Mouse (Mus musculus): ENCODE data around the gene Wdr31. TPM values are rescaled to one million over a fixed set of nuclear protein-coding genes. Genes with fewer than 3 reads are reported as not detected.

Gene Wdr31
- polyA plus RNA-seq, 1 experiment from 2014 or later: 9.4 TPM

DNA sequence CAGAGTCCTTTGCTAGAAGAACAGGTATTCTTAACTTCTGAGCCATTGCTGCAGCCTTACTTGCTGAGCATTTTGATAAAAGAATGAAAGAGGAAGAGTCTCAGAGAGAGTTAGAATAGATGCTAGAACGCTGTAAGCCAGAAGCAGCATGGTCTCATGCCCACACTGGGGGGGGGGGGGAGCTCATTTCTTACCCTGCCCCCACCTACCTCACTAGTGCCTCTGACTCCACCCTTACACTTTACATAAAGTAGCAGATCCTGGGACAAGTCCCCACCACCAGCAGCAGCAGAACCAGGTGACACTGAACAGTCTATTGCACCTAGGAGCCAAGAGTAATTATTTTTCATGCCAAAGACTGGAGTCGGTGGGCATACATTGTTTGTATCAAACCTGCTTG is 4.4 kb upstream of the Wdr31 start:
- no peak overlapping the region for H3K9ac ChIP-seq (replicated peaks)
- 89% methylated on average over 2 of the region's 2 CpGs for WGBS

DNA sequence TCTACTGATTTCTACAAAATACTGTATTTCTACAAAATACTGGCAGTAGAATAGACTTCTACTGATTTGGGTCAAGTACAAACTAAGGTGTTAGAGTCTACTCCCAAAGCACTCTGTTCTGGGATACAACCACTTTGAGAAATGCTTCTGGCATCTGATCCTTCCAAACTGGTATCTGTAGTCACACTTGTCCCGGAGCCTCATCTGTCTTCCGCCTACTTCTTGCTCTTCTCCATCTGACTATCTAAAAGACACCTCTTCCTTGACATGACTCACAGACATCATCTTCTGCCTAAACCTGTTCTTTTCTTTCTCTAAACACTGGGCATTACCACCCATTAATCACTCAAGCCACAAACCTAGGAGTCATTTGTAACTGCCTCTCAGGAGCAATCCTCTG is 1.4 kb upstream of the Wdr31 start:
- H3K4me2 ChIP-seq (replicated peaks): no peak overlapping the region
- H3K27me3 ChIP-seq: peaks cover 6% of the 10 kb centered on the region; the same call in 1 of the 2 replicates
- no peak overlapping the region for H3K9ac ChIP-seq (replicated peaks)
- H3K4me3 ChIP-seq: no peak overlapping the region
- no peaks in the 10 kb centered on the region for H3K4me1 ChIP-seq
- 93% methylated on average over 2 of the region's 2 CpGs for WGBS
- H3K9me3 ChIP-seq: 0 out of 2 replicates have a peak, but pooled peaks cover 4% of the 10 kb centered on the region
- H3K36me3 ChIP-seq: no peaks in the 10 kb centered on the region
- no peak for ATAC-seq (ENCODE audit: low FRiP score, low read depth)
- no peak overlapping the region for H3K27ac ChIP-seq (replicated peaks)

More for the DNA sequence above, 4.4 kb upstream of the Wdr31 start:
- Histone ChIP-seq H3K9me3 (no peaks in the 10 kb centered on the region), H3K4me2 (replicated peaks) (no peak overlapping the region), H3K4me3 (no peak overlapping the region), H3K27me3 (peaks cover 25% of the 10 kb centered on the region), H3K27ac (replicated peaks) (no peak overlapping the region), H3K4me1 (peaks cover 5% of the 10 kb centered on the region), H3K36me3 (no peaks in the 10 kb centered on the region)
- no peak for ATAC-seq (ENCODE audit: low FRiP score, low read depth)

DNA sequence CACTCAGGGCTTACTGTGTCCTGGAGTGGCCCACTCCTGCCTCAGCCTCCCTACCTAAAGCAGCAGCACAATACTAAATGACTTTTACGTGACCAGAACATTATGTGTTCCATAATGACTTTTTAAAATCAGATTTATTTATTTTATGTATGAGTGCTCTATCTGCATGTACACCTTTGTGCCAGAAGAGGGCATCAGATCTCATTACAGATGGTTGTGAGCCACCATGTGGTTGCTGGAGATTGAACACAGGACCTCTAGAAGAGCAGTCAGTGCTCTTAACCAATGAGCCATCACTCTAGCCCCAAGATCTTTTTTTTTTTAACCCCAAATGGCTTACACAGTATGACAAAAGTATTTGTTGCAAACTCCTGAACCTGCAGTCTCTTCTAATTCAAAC is 2.5 kb downstream of the Wdr31 start:
- Histone ChIP-seq H3K4me3 (no peak overlapping the region), H3K27ac (replicated peaks) (no peak overlapping the region), H3K27me3 (peaks cover 3% of the 10 kb centered on the region; the same call in 1 of the 2 replicates), H3K9ac (replicated peaks) (no peak overlapping the region), H3K9me3 (0 out of 2 replicates have a peak, but pooled peaks cover 4% of the 10 kb centered on the region), H3K36me3 (no peaks in the 10 kb centered on the region), H3K4me1 (no peaks in the 10 kb centered on the region), H3K4me2 (replicated peaks) (no peak overlapping the region)
- WGBS: 97% methylated on average over 1 of the region's 1 CpGs
- ATAC-seq (ENCODE audit: low FRiP score, low read depth): no peak

DNA sequence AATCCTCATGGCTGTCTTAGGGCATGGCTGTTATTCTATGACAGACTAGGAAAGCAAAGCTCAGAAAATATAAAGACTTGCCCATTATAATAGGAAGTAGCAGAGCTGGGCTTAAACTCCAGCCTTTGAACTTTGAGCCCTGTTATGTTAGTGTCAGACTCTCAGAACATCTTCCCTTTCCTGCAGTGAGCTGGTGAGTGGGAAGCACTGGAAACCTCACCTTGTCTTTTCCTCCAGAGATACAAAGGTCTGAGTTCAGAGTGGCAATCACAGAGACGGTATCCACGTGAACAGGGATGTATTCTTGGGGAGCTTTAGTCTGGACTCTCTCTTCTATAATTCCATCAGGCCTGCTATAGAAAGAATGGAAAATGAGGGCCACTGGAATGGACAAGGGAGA is 7.6 kb downstream of the Wdr31 start:
- 90% methylated on average over 2 of the region's 2 CpGs for WGBS
- no peak overlapping the region for H3K9ac ChIP-seq (replicated peaks)

DNA sequence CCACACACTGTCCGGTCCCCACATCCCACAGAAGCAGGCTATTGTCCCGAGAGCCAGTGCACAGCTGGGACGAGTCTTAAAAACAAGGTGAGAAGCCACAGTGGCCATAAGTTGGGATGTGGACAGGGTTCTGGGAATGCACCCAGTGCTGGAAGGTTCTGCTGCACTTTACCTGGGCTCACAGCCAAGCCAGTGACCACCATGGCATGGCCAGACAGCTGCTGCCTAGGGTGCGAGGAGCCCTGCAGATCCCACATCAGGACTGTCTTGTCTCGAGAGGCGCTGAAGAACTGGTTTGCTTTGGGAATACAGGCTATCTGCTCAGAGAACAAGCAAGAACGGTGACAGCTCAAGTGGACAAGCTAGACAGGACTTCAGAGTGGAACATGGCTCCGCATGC is 10.3 kb downstream of the Wdr31 start:
- WGBS: 95% methylated on average over 8 of the region's 8 CpGs
- no peak for ATAC-seq (ENCODE audit: low FRiP score, low read depth)
- H3K27me3 ChIP-seq: no peaks in the 10 kb centered on the region
- no peak overlapping the region for H3K4me3 ChIP-seq
- H3K4me2 ChIP-seq (replicated peaks): no peak overlapping the region
- H3K36me3 ChIP-seq: 0 out of 2 replicates have a peak, but pooled peaks cover 12% of the 10 kb centered on the region
- no peak overlapping the region for H3K27ac ChIP-seq (replicated peaks)
- H3K9me3 ChIP-seq: no peaks in the 10 kb centered on the region
- H3K9ac ChIP-seq (replicated peaks): no peak overlapping the region
- H3K4me1 ChIP-seq: no peaks in the 10 kb centered on the region

More for the DNA sequence above, 7.6 kb downstream of the Wdr31 start:
- ATAC-seq (ENCODE audit: low FRiP score, low read depth): no peak
- Histone ChIP-seq H3K4me3 (no peak overlapping the region), H3K27ac (replicated peaks) (no peak overlapping the region), H3K36me3 (0 out of 2 replicates have a peak, but pooled peaks cover 12% of the 10 kb centered on the region), H3K27me3 (no peaks in the 10 kb centered on the region), H3K9me3 (no peaks in the 10 kb centered on the region), H3K4me2 (replicated peaks) (no peak overlapping the region), H3K4me1 (no peaks in the 10 kb centered on the region)

DNA sequence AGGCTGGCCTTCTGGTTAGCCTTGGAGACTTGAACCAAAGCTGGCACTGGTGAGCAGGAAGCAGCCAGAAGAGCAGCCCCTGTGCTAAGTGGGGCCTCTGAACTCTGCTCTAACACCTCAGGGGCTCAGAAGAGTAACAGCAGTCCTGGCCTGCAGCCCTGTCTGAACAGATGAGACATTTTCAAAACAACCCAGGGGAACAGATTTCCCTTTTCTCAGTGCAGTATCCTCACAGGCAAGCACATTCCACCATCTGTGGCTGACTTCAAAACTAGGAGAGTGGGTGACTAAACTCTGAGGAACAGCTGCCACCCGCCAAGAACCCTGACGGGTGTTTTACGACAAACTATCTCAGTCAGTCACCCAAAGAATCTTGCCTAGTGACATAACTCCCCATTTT is 11.6 kb downstream of the Wdr31 start:
- no peaks in the 10 kb centered on the region for H3K9me3 ChIP-seq
- 97% methylated on average over 3 of the region's 3 CpGs for WGBS

DNA sequence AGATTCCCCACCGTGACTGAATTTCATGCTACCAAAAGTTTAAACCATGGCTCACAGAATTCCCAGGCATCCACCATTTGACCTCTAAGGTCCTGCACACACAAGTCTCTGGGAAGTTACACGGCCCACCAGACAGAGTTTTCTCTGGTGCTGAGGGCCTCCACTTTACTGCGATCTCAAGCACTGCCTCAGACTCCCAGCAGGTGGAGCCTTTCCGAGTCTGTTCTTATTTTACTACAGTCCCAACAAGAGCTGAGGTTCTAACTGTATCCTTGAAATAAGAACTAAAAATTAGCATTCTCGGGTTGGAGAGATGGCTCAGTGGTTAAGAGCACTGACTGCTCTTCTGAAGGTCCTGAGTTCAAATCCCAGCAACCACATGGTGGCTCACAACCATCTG is 15.7 kb downstream of the Wdr31 start:
- Histone ChIP-seq H3K27ac (replicated peaks) (no peak overlapping the region), H3K4me2 (replicated peaks) (no peak overlapping the region), H3K36me3 (0 out of 2 replicates have a peak, but pooled peaks cover 6% of the 10 kb centered on the region), H3K4me1 (no peaks in the 10 kb centered on the region), H3K4me3 (no peak overlapping the region), H3K27me3 (no peaks in the 10 kb centered on the region), H3K9me3 (no peaks in the 10 kb centered on the region), H3K9ac (replicated peaks) (no peak overlapping the region; the same call in 1 of the 2 replicates)
- ATAC-seq (ENCODE audit: low FRiP score, low read depth): no peak
- WGBS: 65% methylated on average over 5 of the region's 5 CpGs

More for the DNA sequence above, 11.6 kb downstream of the Wdr31 start:
- no peak overlapping the region for H3K4me2 ChIP-seq (replicated peaks)
- no peak overlapping the region for H3K27ac ChIP-seq (replicated peaks)
- H3K36me3 ChIP-seq: 0 out of 2 replicates have a peak, but pooled peaks cover 12% of the 10 kb centered on the region
- H3K27me3 ChIP-seq: no peaks in the 10 kb centered on the region
- no peak overlapping the region for H3K4me3 ChIP-seq
- H3K4me1 ChIP-seq: no peaks in the 10 kb centered on the region
- no peak overlapping the region for H3K9ac ChIP-seq (replicated peaks)
- no peak for ATAC-seq (ENCODE audit: low FRiP score, low read depth)

DNA sequence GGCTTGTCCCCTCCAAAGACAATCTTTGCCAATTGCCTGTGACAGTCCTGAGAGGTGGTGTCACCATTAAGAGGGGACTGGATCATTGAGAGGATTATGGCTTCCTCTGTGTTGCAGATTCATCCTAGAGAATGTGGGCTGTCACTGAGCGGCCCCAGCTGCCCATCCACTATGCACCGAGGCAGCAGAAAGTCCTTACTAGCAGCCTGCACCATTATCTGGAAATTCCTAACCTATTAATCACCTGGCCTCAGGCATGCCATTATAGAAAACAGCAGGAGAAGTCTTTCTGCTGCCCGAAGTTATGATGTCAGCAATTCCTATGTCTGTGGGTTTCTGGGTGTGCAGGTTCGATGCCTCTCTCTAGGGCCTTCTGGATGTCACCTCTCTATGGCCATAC is 29.7 kb downstream of the Wdr31 start:
- H3K36me3 ChIP-seq: no peaks in the 10 kb centered on the region
- WGBS: 88% methylated on average over 4 of the region's 4 CpGs

DNA sequence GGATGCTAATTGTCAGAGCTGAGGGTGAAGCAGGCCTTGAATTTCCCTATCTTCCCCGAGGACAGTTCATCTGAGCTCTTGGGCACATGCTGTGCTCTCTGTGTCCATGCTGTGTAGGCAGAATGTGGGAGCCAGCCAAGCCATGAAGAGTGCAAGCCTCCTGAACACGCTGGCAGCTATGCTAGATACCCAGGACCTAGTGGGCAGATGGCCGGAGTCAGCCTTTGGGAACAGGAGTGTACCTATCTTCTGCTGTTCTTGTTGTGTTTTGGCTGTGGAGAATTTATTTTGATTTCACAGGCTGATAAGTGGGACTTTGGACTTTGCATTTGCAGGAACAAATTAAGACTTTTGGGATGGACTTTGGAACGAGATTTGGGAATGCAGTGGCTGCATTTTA is 30.2 kb downstream of the Wdr31 start:
- Histone ChIP-seq H3K27me3 (no peaks in the 10 kb centered on the region), H3K9me3 (peaks cover 6% of the 10 kb centered on the region; the same call in 1 of the 2 replicates), H3K27ac (replicated peaks) (no peak overlapping the region), H3K4me3 (no peak overlapping the region), H3K36me3 (no peaks in the 10 kb centered on the region), H3K9ac (replicated peaks) (no peak overlapping the region), H3K4me2 (replicated peaks) (no peak overlapping the region), H3K4me1 (no peaks in the 10 kb centered on the region)
- WGBS: 75% methylated on average over 4 of the region's 4 CpGs
- no peak for ATAC-seq (ENCODE audit: low FRiP score, low read depth)

More for the DNA sequence above, 29.7 kb downstream of the Wdr31 start:
- H3K27me3 ChIP-seq: no peaks in the 10 kb centered on the region
- no peak overlapping the region for H3K27ac ChIP-seq (replicated peaks)
- H3K4me3 ChIP-seq: no peak overlapping the region
- no peak overlapping the region for H3K9ac ChIP-seq (replicated peaks)
- peaks cover 6% of the 10 kb centered on the region; the same call in 1 of the 2 replicates for H3K9me3 ChIP-seq
- H3K4me2 ChIP-seq (replicated peaks): no peak overlapping the region
- ATAC-seq (ENCODE audit: low FRiP score, low read depth): no peak
- no peaks in the 10 kb centered on the region for H3K4me1 ChIP-seq

DNA sequence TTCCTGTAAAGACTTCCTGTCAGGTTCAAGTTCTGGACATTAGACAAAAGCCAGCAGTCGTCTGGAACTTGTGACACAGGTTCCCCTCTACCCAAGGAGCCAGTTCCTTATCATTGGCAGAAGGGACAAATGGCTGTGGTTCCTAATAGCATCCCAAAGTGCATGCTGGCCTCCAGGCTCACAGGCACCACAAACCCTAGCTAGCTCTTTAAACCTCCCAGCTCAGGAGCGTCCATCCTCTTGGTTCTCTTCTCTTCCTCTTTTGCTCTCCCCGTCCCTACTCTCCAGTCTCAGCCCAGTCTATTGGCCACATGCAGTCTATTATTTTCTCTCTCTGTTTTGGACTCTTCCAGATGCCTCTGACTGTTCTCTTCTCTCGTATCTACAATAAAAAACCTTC is 30.9 kb downstream of the Wdr31 start:
- Histone ChIP-seq H3K9ac (replicated peaks) (no peak overlapping the region), H3K9me3 (peaks cover 6% of the 10 kb centered on the region; the same call in 1 of the 2 replicates), H3K4me3 (no peak overlapping the region), H3K27me3 (no peaks in the 10 kb centered on the region), H3K36me3 (no peaks in the 10 kb centered on the region), H3K4me2 (replicated peaks) (no peak overlapping the region), H3K27ac (replicated peaks) (no peak overlapping the region), H3K4me1 (no peaks in the 10 kb centered on the region)
- WGBS: 71% methylated on average over 4 of the region's 4 CpGs
- no peak for ATAC-seq (ENCODE audit: low FRiP score, low read depth)

DNA sequence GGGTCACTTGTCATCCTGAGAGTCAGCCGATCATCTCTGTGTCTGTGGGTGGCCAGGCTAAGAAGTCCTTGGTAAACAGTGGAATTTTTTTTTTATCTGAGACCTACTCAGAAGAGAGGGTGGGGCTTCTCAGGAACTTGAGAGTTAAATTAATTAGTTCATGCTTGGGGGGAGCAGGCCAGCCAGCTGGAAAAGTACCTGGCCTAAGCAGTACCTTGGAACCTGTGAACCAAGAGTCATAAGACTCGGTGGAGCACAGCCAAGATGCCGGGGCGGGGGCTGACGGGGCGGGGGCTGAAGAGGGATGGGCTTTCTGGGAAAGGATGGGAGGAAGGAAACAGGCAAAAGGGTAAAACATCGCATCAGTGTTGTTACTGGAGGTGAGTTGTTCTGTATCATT is 32.8 kb downstream of the Wdr31 start:
- no peak for ATAC-seq (ENCODE audit: low FRiP score, low read depth)
- Histone ChIP-seq H3K9me3 (peaks cover under 1% of the 10 kb centered on the region; the same call in 1 of the 2 replicates), H3K4me1 (no peaks in the 10 kb centered on the region), H3K27ac (replicated peaks) (no peak overlapping the region), H3K9ac (replicated peaks) (no peak overlapping the region), H3K4me2 (replicated peaks) (no peak overlapping the region), H3K36me3 (no peaks in the 10 kb centered on the region), H3K27me3 (no peaks in the 10 kb centered on the region), H3K4me3 (no peak overlapping the region)
- WGBS: 84% methylated on average over 7 of the region's 7 CpGs

DNA sequence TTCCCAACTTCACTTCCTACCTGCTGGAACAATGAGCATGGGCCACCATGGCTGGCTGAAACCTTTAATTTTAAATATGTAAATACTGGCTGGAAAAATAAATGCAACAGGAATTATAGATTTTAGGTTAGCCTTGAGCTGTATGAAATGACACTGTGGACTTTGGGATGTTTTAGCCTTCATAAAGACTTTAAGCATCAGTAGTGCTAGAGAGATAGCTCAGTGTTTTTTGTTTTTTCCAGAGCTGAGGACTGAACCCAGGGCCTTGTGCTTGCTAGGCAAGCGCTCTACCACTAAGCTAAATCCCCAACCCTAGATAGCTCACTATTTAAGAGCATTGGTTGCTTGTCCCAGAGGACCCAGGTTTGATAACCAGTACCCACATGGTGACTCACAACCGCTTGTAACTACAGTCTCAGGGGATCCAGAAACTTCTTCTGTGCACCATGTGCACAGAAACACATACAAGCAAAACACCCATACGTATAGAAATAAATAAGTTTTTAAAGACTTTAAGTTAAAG is 33.4 kb downstream of the Wdr31 start:
- no peaks in the 10 kb centered on the region for H3K36me3 ChIP-seq
- H3K9ac ChIP-seq (replicated peaks): no peak overlapping the region
- H3K4me2 ChIP-seq (replicated peaks): no peak overlapping the region
- ATAC-seq (ENCODE audit: low FRiP score, low read depth): no peak
- H3K9me3 ChIP-seq: no peaks in the 10 kb centered on the region
- H3K4me3 ChIP-seq: no peak overlapping the region
- no peak overlapping the region for H3K27ac ChIP-seq (replicated peaks)
- no peaks in the 10 kb centered on the region for H3K27me3 ChIP-seq
- H3K4me1 ChIP-seq: no peaks in the 10 kb centered on the region
- 89% methylated on average over 3 of the region's 3 CpGs for WGBS

DNA sequence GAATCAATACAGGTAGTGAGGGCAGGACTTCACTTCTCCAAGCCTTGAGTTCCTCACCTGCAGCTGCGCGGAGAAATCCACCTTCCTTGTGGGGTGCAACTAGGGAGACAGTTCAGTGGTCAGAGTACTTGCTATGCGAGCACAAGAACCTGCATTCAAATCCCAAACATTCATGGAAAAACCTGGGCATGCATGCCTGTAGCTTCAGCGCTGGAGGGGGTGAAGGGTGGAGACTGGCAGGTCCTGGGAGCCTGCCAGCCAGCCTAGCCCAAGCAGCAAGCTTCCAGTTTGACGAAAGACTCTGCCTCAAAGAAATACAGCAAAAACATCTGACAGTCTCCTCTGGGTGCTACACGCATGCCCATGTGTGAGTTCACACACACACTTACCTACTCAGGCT is 35.6 kb downstream of the Wdr31 start, which contains the start of gene Rnf183:
Rnf183 (minus strand) TSS at position 172 of the 400 bp plus-strand sequence.
- Histone ChIP-seq H3K9me3 (no peaks in the 10 kb centered on the region), H3K36me3 (no peaks in the 10 kb centered on the region), H3K4me1 (no peaks in the 10 kb centered on the region), H3K27me3 (no peaks in the 10 kb centered on the region), H3K27ac (replicated peaks) (no peak within 1 kb of the TSS), H3K4me2 (replicated peaks) (no peak within 1 kb of the TSS), H3K4me3 (no peak within 1 kb of the TSS), H3K9ac (replicated peaks) (no peak within 1 kb of the TSS)
- ATAC-seq (ENCODE audit: low FRiP score, low read depth): no peak
- WGBS: 84% methylated on average over 6 of the region's 6 CpGs
